Mouse (Mus musculus) liver, embryonic 11.5 days (tissue): ENCODE data around the gene Flvcr2. TPM values are rescaled to one million over a fixed set of nuclear protein-coding genes. Genes with fewer than 3 reads are reported as not detected.

Experiments used
- ATAC-seq: fragments of 200-750 bp; cut with Nextera tagmentation; replicated peaks from 2 replicates; pipeline ENCODE4 v1.8.0; 2017; ENCODE audit warnings: moderate number of reproducible peaks, mild to moderate bottlenecking, moderate TSS enrichment, moderate library complexity; ENCODE audit not compliant: low FRiP score
- DNase-seq: peaks from one replicate; pipeline ENCODE4 v3.0.0-alpha.2; 2017; ENCODE audit warnings: low spot score
- H3K27ac ChIP-seq: fragments of 300-500 bp; sonication (generic); 2 replicates; pipeline ENCODE4 v1.5.1; 2014; ENCODE audit warnings: mild to moderate bottlenecking, low read depth, low read length, control low read depth
- H3K27me3 ChIP-seq: fragments of 300-500 bp; sonication (generic); replicated peaks from 2 replicates; pipeline ENCODE4 v1.6.1; 2014; ENCODE audit warnings: low read length, mixed read lengths; ENCODE audit not compliant: control insufficient read depth, insufficient read depth
- H3K36me3 ChIP-seq: fragments of 300-500 bp; sonication (generic); 2 replicates; pipeline ENCODE4 v1.6.1; 2014; ENCODE audit warnings: mild to moderate bottlenecking, low read length, moderate library complexity, mixed read lengths; ENCODE audit not compliant: control insufficient read depth, insufficient read depth
- H3K4me1 ChIP-seq: fragments of 300-500 bp; sonication (generic); replicated peaks from 2 replicates; pipeline ENCODE4 v1.6.1; 2014; ENCODE audit warnings: low read length, mixed read lengths; ENCODE audit not compliant: control insufficient read depth, insufficient read depth
- H3K4me2 ChIP-seq: fragments of 300-500 bp; sonication (generic); 2 replicates; pipeline ENCODE4 v1.6.1; 2014; ENCODE audit warnings: mild to moderate bottlenecking, control low read depth, moderate library complexity
- H3K4me3 ChIP-seq: fragments of 300-500 bp; sonication (generic); 2 replicates; pipeline ENCODE4 v1.5.1; 2014; ENCODE audit warnings: low read depth, low read length, control low read depth
- H3K9ac ChIP-seq: fragments of 300-500 bp; sonication (generic); 2 replicates; pipeline ENCODE4 v1.6.1; 2014; ENCODE audit warnings: low read depth, low read length, control low read depth
- H3K9me3 ChIP-seq: fragments of 300-500 bp; sonication (generic); 2 replicates; pipeline ENCODE4 v1.6.1; 2016; ENCODE audit warnings: low read length, inconsistent platforms, mixed read lengths; ENCODE audit not compliant: control insufficient read depth
- WGBS: fragments of 180-500 bp; shearing (Covaris S2); extraction: QIAGEN DNeasy Blood & Tissue Kit; methylation state at CpG from one replicate; pipeline ENCODE4 v1.1.7; 2014; 5-methylcytosine and 5-hydroxymethylcytosine counted together
- polyA plus RNA-seq: library from polyadenylated mRNA; unstranded; fragments of >200 nt; fragmentation: Nextera tagmentation; extraction: Ambion mirVana; gene quantifications from 2 replicates; pipeline ENCODE4 v1.2.1, GENCODE M21; 2014

Flvcr2 gene
- polyA plus RNA-seq, 1 experiment from 2014 or later = 3.9 TPM

DNA sequence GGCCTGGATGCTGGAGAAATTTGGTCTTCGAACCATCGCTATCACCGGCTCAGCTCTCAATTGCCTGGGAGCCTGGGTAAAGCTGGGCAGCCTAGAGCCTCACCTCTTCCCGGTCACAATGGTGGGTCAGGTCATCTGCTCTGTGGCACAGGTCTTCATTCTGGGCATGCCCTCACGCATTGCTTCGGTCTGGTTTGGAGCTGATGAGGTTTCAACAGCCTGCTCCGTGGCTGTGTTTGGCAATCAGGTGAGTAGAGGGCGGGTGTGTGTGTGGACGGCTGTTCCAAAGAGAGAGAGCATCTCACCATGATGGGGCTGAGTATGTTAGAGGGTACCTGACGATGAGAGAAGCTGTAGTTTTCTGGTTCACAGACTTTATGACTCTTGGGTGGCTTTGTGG, 1.0 kb downstream of the Flvcr2 start:
- DNase-seq = no peak
- Histone ChIP-seq H3K4me2 (peak overlapping the region; percentile 94), H3K9ac (no peak overlapping the region), H3K4me1 (no peaks in the 10 kb centered on the region), H3K27me3 (peaks cover 11% of the 10 kb centered on the region), H3K4me3 (no peak overlapping the region), H3K36me3 (no peaks in the 10 kb centered on the region), H3K27ac (no peak overlapping the region), H3K9me3 (no peaks in the 10 kb centered on the region)
- no peak for ATAC-seq
- 73% methylated on average over 10 of the region's 10 CpGs for WGBS

DNA sequence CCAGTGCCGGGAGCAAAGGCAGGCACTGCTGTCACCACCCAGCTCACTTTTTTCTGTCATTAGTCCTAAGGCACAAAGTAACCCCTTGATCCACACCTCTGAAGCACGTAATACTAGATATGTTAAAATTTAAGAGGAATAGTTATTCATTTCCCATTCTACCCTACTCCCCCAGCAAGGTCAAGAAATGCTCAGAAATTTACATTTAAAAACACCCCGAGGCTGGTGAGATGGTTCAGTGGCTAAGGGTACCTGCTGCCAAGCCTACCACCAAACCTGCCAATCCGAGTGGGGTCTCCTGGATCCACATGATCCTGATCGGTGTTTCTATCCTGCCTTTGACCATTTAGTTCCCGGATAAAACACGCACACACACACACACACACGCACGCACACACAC, 3.5 kb downstream of the Flvcr2 start:
- DNase-seq = no peak
- H3K4me3 ChIP-seq = no peak overlapping the region
- no peak overlapping the region for H3K27ac ChIP-seq
- WGBS = 87% methylated on average over 9 of the region's 9 CpGs
- peaks cover 11% of the 10 kb centered on the region for H3K27me3 ChIP-seq
- no peaks in the 10 kb centered on the region; the same call in 1 of the 2 replicates for H3K4me1 ChIP-seq
- no peaks in the 10 kb centered on the region for H3K9me3 ChIP-seq
- no peak for ATAC-seq
- H3K4me2 ChIP-seq = no peak overlapping the region
- H3K36me3 ChIP-seq = no peaks in the 10 kb centered on the region
- H3K9ac ChIP-seq = no peak overlapping the region

- DNase-seq = no peak
- Histone ChIP-seq H3K4me3 (no peak overlapping the region), H3K9ac (no peak overlapping the region), H3K36me3 (no peaks in the 10 kb centered on the region), H3K27ac (no peak overlapping the region), H3K4me2 (no peak overlapping the region), H3K4me1 (no peaks in the 10 kb centered on the region; the same call in 1 of the 2 replicates), H3K9me3 (no peaks in the 10 kb centered on the region), H3K27me3 (peaks cover 4% of the 10 kb centered on the region)
- 77% methylated on average over 6 of the region's 6 CpGs for WGBS
- no peak for ATAC-seq
Observed at GRCm38 (mm10) chr12:85752116-85752515, 5.8 kb downstream of the Flvcr2 start.

DNA sequence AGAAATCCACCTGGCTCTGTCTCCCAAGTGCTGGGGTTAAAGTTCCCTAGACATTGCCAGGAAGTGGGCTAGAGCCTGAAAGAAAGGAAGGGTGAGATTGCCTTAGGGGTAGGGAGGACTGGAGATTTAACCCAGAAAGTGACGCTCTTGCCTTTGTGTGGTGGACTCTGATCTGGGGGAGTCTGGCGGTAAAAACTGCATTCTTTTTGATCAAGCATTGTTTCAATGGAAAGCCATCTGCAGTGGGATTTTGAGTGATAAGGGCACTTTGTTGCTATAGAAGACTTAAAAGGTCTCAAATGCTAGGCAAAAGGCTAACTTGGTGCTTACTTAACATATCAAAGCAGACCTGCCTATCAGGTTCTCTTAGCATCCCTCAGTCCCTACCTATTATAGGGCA, 6.9 kb downstream of the Flvcr2 start:
- H3K4me3 ChIP-seq = no peak overlapping the region

GRCm38 (mm10) chr12:85754611-85755265, 8.4 kb downstream of the Flvcr2 start:
- DNase-seq (no peak), ATAC-seq (no peak)
- Histone ChIP-seq H3K4me3 (no peak overlapping the region), H3K4me1 (no peaks in the 10 kb centered on the region; the same call in 1 of the 2 replicates), H3K4me2 (no peak overlapping the region), H3K27ac (no peak overlapping the region), H3K9me3 (no peaks in the 10 kb centered on the region), H3K27me3 (no peaks in the 10 kb centered on the region), H3K9ac (no peak overlapping the region), H3K36me3 (no peaks in the 10 kb centered on the region)
- WGBS = 51% methylated on average over 5 of the region's 5 CpGs

More for the DNA sequence above, 6.9 kb downstream of the Flvcr2 start:
- H3K9me3 ChIP-seq = no peaks in the 10 kb centered on the region
- no peak overlapping the region for H3K4me2 ChIP-seq
- ATAC-seq (no peak), DNase-seq (no peak)
- H3K27ac ChIP-seq = no peak overlapping the region
- H3K27me3 ChIP-seq = no peaks in the 10 kb centered on the region
- no peaks in the 10 kb centered on the region for H3K36me3 ChIP-seq
- H3K4me1 ChIP-seq = no peaks in the 10 kb centered on the region; the same call in 1 of the 2 replicates
- WGBS = 40% methylated on average over 2 of the region's 2 CpGs
- H3K9ac ChIP-seq = no peak overlapping the region

GRCm38 (mm10) chr12:85756455-85756854, 10.1 kb downstream of the Flvcr2 start:
- no peak overlapping the region for H3K27ac ChIP-seq
- ATAC-seq (no peak), DNase-seq (no peak)
- no peaks in the 10 kb centered on the region; the same call in 1 of the 2 replicates for H3K4me1 ChIP-seq
- no peak overlapping the region for H3K4me2 ChIP-seq
- H3K27me3 ChIP-seq = no peaks in the 10 kb centered on the region
- H3K9ac ChIP-seq = no peak overlapping the region
- no peaks in the 10 kb centered on the region for H3K36me3 ChIP-seq
- WGBS = 76% methylated on average over 3 of the region's 3 CpGs
- H3K9me3 ChIP-seq = no peaks in the 10 kb centered on the region
- H3K4me3 ChIP-seq = no peak overlapping the region

- DNase-seq (no peak), ATAC-seq (no peak)
- Histone ChIP-seq H3K4me2 (no peak overlapping the region), H3K9ac (no peak overlapping the region), H3K4me3 (no peak overlapping the region), H3K27ac (no peak overlapping the region), H3K4me1 (no peaks in the 10 kb centered on the region; the same call in 1 of the 2 replicates), H3K27me3 (no peaks in the 10 kb centered on the region), H3K9me3 (no peaks in the 10 kb centered on the region), H3K36me3 (no peaks in the 10 kb centered on the region)
- WGBS = 67% methylated on average over 3 of the region's 3 CpGs
Observed at GRCm38 (mm10) chr12:85757074-85757473, 10.7 kb downstream of the Flvcr2 start.

DNA sequence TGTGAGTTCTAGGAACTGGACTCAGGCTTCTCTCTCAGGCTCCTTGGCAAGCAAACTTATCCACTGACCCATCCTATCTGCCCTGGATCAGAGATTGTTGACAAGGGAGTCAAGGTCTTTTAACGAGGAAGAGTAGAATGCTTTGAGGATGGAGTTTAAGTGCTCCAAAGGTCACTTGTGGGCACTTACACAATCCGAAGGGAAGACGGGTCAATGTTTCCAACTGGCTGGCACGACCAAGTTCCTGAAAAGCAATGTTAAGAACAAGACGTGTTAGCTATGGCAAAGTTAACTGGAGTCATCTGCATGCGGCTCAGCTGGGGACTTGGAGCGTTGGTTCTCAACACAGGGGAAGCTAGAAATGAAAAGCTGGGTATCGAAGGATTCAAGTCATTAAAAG, 12.4 kb downstream of the Flvcr2 start:
- ATAC-seq (no peak), DNase-seq (no peak)
- no peak overlapping the region for H3K4me2 ChIP-seq
- H3K9ac ChIP-seq = no peak overlapping the region
- H3K27ac ChIP-seq = no peak overlapping the region
- no peaks in the 10 kb centered on the region for H3K27me3 ChIP-seq
- H3K36me3 ChIP-seq = no peaks in the 10 kb centered on the region
- no peak overlapping the region for H3K4me3 ChIP-seq
- 74% methylated on average over 8 of the region's 8 CpGs for WGBS
- H3K4me1 ChIP-seq = no peaks in the 10 kb centered on the region; the same call in 1 of the 2 replicates
- H3K9me3 ChIP-seq = no peaks in the 10 kb centered on the region

- Histone ChIP-seq H3K27ac (no peak overlapping the region), H3K27me3 (no peaks in the 10 kb centered on the region), H3K4me2 (no peak overlapping the region), H3K9me3 (no peaks in the 10 kb centered on the region), H3K36me3 (no peaks in the 10 kb centered on the region), H3K4me3 (no peak overlapping the region), H3K4me1 (no peaks in the 10 kb centered on the region), H3K9ac (no peak overlapping the region)
- 71% methylated on average over 4 of the region's 4 CpGs for WGBS
- no peak for DNase-seq
- ATAC-seq = no peak
Observed at GRCm38 (mm10) chr12:85761471-85761870, 15.1 kb downstream of the Flvcr2 start.
